Mouse (Mus musculus) bone marrow, adult 2 months (tissue): ENCODE measurements around the gene Tmem8.

Experiments used
- CTCF ChIP-seq: fragments of 200-500 bp; IDR thresholded peaks from 2 replicates; pipeline ENCODE4 v1.5.1; 2011; ENCODE audit warnings: low read length, control low read depth; ENCODE audit not compliant: control insufficient read depth, insufficient read depth
- POLR2A ChIP-seq: fragments of 200-500 bp; IDR thresholded peaks from 2 replicates; pipeline ENCODE4 v1.6.1; 2011; ENCODE audit warnings: low read depth, mild to moderate bottlenecking, control low read depth, low read length, borderline replicate concordance; ENCODE audit not compliant: control insufficient read depth

- no peak for TF ChIP-seq POLR2A
- no peak for TF ChIP-seq CTCF
Measured at GRCm38 (mm10) chr17:26149056-26149455, 36.0 kb downstream of the Tmem8 start.
